Mouse (Mus musculus): ENCODE data around the gene Dusp3. TPM values are rescaled to one million over a fixed set of nuclear protein-coding genes. Genes with fewer than 3 reads are reported as not detected.

Dusp3 gene
- total RNA-seq, 1 experiment: 14.8 TPM

GRCm38 (mm10) chr11:102006271-102006670 lies 19.5 kb upstream of the Dusp3 start:
- DNase-seq (ENCODE audit: low read depth, low spot score): no peak
- in situ Hi-C loops (cut with MboI; ENCODE audit: low sequenced_read_pairs in 2 of 2, unreplicated experiment in 2 of 2): no loop called here
- Histone ChIP-seq H3K9me3 (ENCODE audit: control insufficient read depth, insufficient read depth, low read depth, low read length) (no peaks in the 10 kb centered on the region), H3K36me3 (ENCODE audit: control insufficient read depth, insufficient read depth, low read length, poor library complexity, severe bottlenecking) (peaks cover 6% of the 10 kb centered on the region; the same call in 1 of the 2 replicates), H3K4me3 (ENCODE audit: insufficient read depth in 1 of 2, low read depth in 1 of 2, low read length in 2 of 2, poor library complexity in 1 of 2, severe bottlenecking in 1 of 2) (no peak overlapping the region), H3K27ac (ENCODE audit: insufficient read depth, low read depth, low read length, poor library complexity, severe bottlenecking) (no peak overlapping the region), H3K4me1 (ENCODE audit: control insufficient read depth in 2 of 2, insufficient read depth in 2 of 2, low read length in 2 of 2, poor library complexity in 1 of 2) (no peaks in the 10 kb centered on the region), H3K9ac (ENCODE audit: insufficient read depth, low read depth, low read length, poor library complexity, severe bottlenecking) (no peak overlapping the region)
- TF ChIP-seq HCFC1 (IDR thresholded peaks at IDR 0.05; ENCODE audit: borderline replicate concordance, insufficient read depth, low read length) (no peak), CHD2 (IDR thresholded peaks at IDR 0.05; ENCODE audit: low read depth, low read length) (no peak), MAFK (IDR thresholded peaks at IDR 0.05; ENCODE audit: insufficient read depth, low read depth, low read length) (no peak), ZC3H11A (IDR thresholded peaks at IDR 0.05; ENCODE audit: borderline replicate concordance, low read depth, low read length) (no peak), ZNF384 (IDR thresholded peaks at IDR 0.05; ENCODE audit: low read depth, low read length) (no peak)

- Histone ChIP-seq H3K9me3 (ENCODE audit: control insufficient read depth, insufficient read depth, low read depth, low read length) (no peaks in the 10 kb centered on the region), H3K27ac (ENCODE audit: insufficient read depth, low read depth, low read length, poor library complexity, severe bottlenecking) (no peak overlapping the region), H3K4me3 (ENCODE audit: insufficient read depth in 1 of 2, low read depth in 1 of 2, low read length in 2 of 2, poor library complexity in 1 of 2, severe bottlenecking in 1 of 2) (no peak overlapping the region), H3K4me1 (ENCODE audit: control insufficient read depth in 2 of 2, insufficient read depth in 2 of 2, low read length in 2 of 2, poor library complexity in 1 of 2) (no peaks in the 10 kb centered on the region), H3K9ac (ENCODE audit: insufficient read depth, low read depth, low read length, poor library complexity, severe bottlenecking) (no peak overlapping the region), H3K36me3 (ENCODE audit: control insufficient read depth, insufficient read depth, low read length, poor library complexity, severe bottlenecking) (peaks cover 11% of the 10 kb centered on the region; the same call in 1 of the 2 replicates)
- in situ Hi-C loops (cut with MboI; ENCODE audit: low sequenced_read_pairs in 2 of 2, unreplicated experiment in 2 of 2): no loop called here
- DNase-seq (ENCODE audit: low read depth, low spot score): peak; percentile 59
- no peak for TF ChIP-seq CHD2 (IDR thresholded peaks at IDR 0.05; ENCODE audit: low read depth, low read length)
- TF ChIP-seq MAFK (IDR thresholded peaks at IDR 0.05; ENCODE audit: insufficient read depth, low read depth, low read length): no peak
- TF ChIP-seq HCFC1 (IDR thresholded peaks at IDR 0.05; ENCODE audit: borderline replicate concordance, insufficient read depth, low read length): no peak
- no peak for TF ChIP-seq ZC3H11A (IDR thresholded peaks at IDR 0.05; ENCODE audit: borderline replicate concordance, low read depth, low read length)
- no peak for TF ChIP-seq ZNF384 (IDR thresholded peaks at IDR 0.05; ENCODE audit: low read depth, low read length)
Observed at GRCm38 (mm10) chr11:102004251-102004650, 17.4 kb upstream of the Dusp3 start.

DNA sequence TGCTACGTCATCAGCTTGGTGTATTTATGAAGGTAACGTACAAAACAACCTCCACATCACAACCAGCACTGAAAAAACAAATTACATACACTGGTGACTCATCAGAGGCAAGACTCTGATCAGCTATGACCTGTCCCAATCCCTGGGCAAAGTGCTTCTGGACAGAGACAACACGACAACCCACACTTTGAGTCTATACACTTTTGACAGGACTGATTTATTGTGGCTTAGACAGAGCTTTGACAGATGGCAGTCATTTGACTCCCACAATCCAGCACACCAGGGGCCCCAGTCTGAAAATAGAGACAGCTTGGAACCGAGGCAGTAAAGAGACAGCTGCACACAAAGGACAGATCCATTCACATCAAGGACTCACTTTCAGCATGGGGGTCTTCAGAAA lies 12.7 kb upstream of the Dusp3 start:
- in situ Hi-C loops (cut with MboI; ENCODE audit: low sequenced_read_pairs in 2 of 2, unreplicated experiment in 2 of 2): no loop called here
- Histone ChIP-seq H3K4me3 (ENCODE audit: insufficient read depth in 1 of 2, low read depth in 1 of 2, low read length in 2 of 2, poor library complexity in 1 of 2, severe bottlenecking in 1 of 2) (no peak overlapping the region), H3K9me3 (ENCODE audit: control insufficient read depth, insufficient read depth, low read depth, low read length) (no peaks in the 10 kb centered on the region), H3K36me3 (ENCODE audit: control insufficient read depth, insufficient read depth, low read length, poor library complexity, severe bottlenecking) (peaks cover 7% of the 10 kb centered on the region; the same call in 1 of the 2 replicates), H3K4me1 (ENCODE audit: control insufficient read depth in 2 of 2, insufficient read depth in 2 of 2, low read length in 2 of 2, poor library complexity in 1 of 2) (no peaks in the 10 kb centered on the region), H3K9ac (ENCODE audit: insufficient read depth, low read depth, low read length, poor library complexity, severe bottlenecking) (no peak overlapping the region), H3K27ac (ENCODE audit: insufficient read depth, low read depth, low read length, poor library complexity, severe bottlenecking) (no peak overlapping the region)
- no peak for TF ChIP-seq MAFK (IDR thresholded peaks at IDR 0.05; ENCODE audit: insufficient read depth, low read depth, low read length)
- TF ChIP-seq ZNF384 (IDR thresholded peaks at IDR 0.05; ENCODE audit: low read depth, low read length): no peak
- TF ChIP-seq ZC3H11A (IDR thresholded peaks at IDR 0.05; ENCODE audit: borderline replicate concordance, low read depth, low read length): no peak
- TF ChIP-seq CHD2 (IDR thresholded peaks at IDR 0.05; ENCODE audit: low read depth, low read length): no peak
- TF ChIP-seq HCFC1 (IDR thresholded peaks at IDR 0.05; ENCODE audit: borderline replicate concordance, insufficient read depth, low read length): no peak
- no peak for DNase-seq (ENCODE audit: low read depth, low spot score)

DNA sequence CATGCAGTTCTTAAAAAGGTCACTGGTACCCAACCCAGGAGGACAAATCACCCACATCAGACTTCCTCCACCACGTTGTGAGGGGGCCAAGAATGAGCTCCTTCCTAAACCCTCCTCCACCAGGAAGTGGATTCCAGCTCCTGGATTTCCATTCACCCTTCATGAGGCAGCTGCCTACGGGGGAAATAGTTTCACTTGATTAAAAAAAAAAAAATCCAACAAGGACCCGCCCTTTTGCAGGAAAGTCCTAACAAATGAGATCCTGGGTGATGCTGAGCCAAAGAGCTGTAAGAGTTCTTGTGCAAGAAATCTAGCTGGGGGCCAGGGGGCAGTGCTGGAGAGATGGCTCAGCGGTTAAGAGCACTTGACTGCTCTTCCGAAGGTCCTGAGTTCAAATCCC lies 11.4 kb upstream of the Dusp3 start:
- TF ChIP-seq ZNF384 (IDR thresholded peaks at IDR 0.05; ENCODE audit: low read depth, low read length) (peak; percentile 63), ZC3H11A (IDR thresholded peaks at IDR 0.05; ENCODE audit: borderline replicate concordance, low read depth, low read length) (no peak)
- in situ Hi-C loops (cut with MboI; ENCODE audit: low sequenced_read_pairs in 2 of 2, unreplicated experiment in 2 of 2): no loop called here
- Histone ChIP-seq H3K36me3 (ENCODE audit: control insufficient read depth, insufficient read depth, low read length, poor library complexity, severe bottlenecking) (peaks cover 7% of the 10 kb centered on the region; the same call in 1 of the 2 replicates), H3K4me1 (ENCODE audit: control insufficient read depth in 2 of 2, insufficient read depth in 2 of 2, low read length in 2 of 2, poor library complexity in 1 of 2) (no peaks in the 10 kb centered on the region), H3K9me3 (ENCODE audit: control insufficient read depth, insufficient read depth, low read depth, low read length) (no peaks in the 10 kb centered on the region), H3K27ac (ENCODE audit: insufficient read depth, low read depth, low read length, poor library complexity, severe bottlenecking) (no peak overlapping the region), H3K9ac (ENCODE audit: insufficient read depth, low read depth, low read length, poor library complexity, severe bottlenecking) (no peak overlapping the region), H3K4me3 (ENCODE audit: insufficient read depth in 1 of 2, low read depth in 1 of 2, low read length in 2 of 2, poor library complexity in 1 of 2, severe bottlenecking in 1 of 2) (no peak overlapping the region)
- no peak for DNase-seq (ENCODE audit: low read depth, low spot score)

GRCm38 (mm10) chr11:101995938-101996337 lies 9.1 kb upstream of the Dusp3 start:
- H3K9me3 ChIP-seq (ENCODE audit: control insufficient read depth, insufficient read depth, low read depth, low read length): no peaks in the 10 kb centered on the region
- no peaks in the 10 kb centered on the region for H3K4me1 ChIP-seq (ENCODE audit: control insufficient read depth in 2 of 2, insufficient read depth in 2 of 2, low read length in 2 of 2, poor library complexity in 1 of 2)
- H3K27ac ChIP-seq (ENCODE audit: insufficient read depth, low read depth, low read length, poor library complexity, severe bottlenecking): no peak overlapping the region
- peaks cover 5% of the 10 kb centered on the region; the same call in 1 of the 2 replicates for H3K36me3 ChIP-seq (ENCODE audit: control insufficient read depth, insufficient read depth, low read length, poor library complexity, severe bottlenecking)
- in situ Hi-C loops (cut with MboI; ENCODE audit: low sequenced_read_pairs in 2 of 2, unreplicated experiment in 2 of 2): no loop called here
- H3K4me3 ChIP-seq (ENCODE audit: insufficient read depth in 1 of 2, low read depth in 1 of 2, low read length in 2 of 2, poor library complexity in 1 of 2, severe bottlenecking in 1 of 2): no peak overlapping the region
- H3K9ac ChIP-seq (ENCODE audit: insufficient read depth, low read depth, low read length, poor library complexity, severe bottlenecking): no peak overlapping the region
- no peak for DNase-seq (ENCODE audit: low read depth, low spot score)
- TF ChIP-seq ZNF384 (IDR thresholded peaks at IDR 0.05; ENCODE audit: low read depth, low read length) (no peak), HCFC1 (IDR thresholded peaks at IDR 0.05; ENCODE audit: borderline replicate concordance, insufficient read depth, low read length) (no peak), ZC3H11A (IDR thresholded peaks at IDR 0.05; ENCODE audit: borderline replicate concordance, low read depth, low read length) (no peak), CHD2 (IDR thresholded peaks at IDR 0.05; ENCODE audit: low read depth, low read length) (no peak), MAFK (IDR thresholded peaks at IDR 0.05; ENCODE audit: insufficient read depth, low read depth, low read length) (no peak)
